Mouse (Mus musculus): ENCODE results near the gene Ppp2r1b.

Gene Ppp2r1b

GRCm38 (mm10) chr9:50865803-50866202, 20.7 kb downstream of the Ppp2r1b start:
- peak; percentile 71 for DNase-seq (ENCODE audit: low read depth)

- DNase-seq (ENCODE audit: low read depth) = no peak
These were observed 21.9 kb downstream of the Ppp2r1b start for GRCm38 (mm10) chr9:50867015-50867414.

- no peak for DNase-seq (ENCODE audit: low read depth)
These were observed 23.1 kb downstream of the Ppp2r1b start for GRCm38 (mm10) chr9:50868182-50868581.

GRCm38 (mm10) chr9:50873210-50873609, 28.1 kb downstream of the Ppp2r1b start:
- no peak for DNase-seq (ENCODE audit: low read depth)

GRCm38 (mm10) chr9:50874031-50874430, 28.9 kb downstream of the Ppp2r1b start:
- no peak for DNase-seq (ENCODE audit: low read depth)

- no peak for DNase-seq (ENCODE audit: low read depth)
These were observed 30.4 kb downstream of the Ppp2r1b start for GRCm38 (mm10) chr9:50875470-50875869.

GRCm38 (mm10) chr9:50876287-50876686, 31.2 kb downstream of the Ppp2r1b start:
- DNase-seq (ENCODE audit: low read depth) = no peak

GRCm38 (mm10) chr9:50877431-50877830, 32.3 kb downstream of the Ppp2r1b start:
- no peak for DNase-seq (ENCODE audit: low read depth)

GRCm38 (mm10) chr9:50882183-50882582, 37.1 kb downstream of the Ppp2r1b start:
- no peak for DNase-seq (ENCODE audit: low read depth)

- no peak for DNase-seq (ENCODE audit: low read depth)
These were observed 39.0 kb downstream of the Ppp2r1b start for GRCm38 (mm10) chr9:50884093-50884492.

- DNase-seq (ENCODE audit: low read depth) = no peak
These were observed 39.9 kb downstream of the Ppp2r1b start for GRCm38 (mm10) chr9:50884741-50885599.

GRCm38 (mm10) chr9:50885600-50885987, 40.5 kb downstream of the Ppp2r1b start:
- no peak for DNase-seq (ENCODE audit: low read depth)

GRCm38 (mm10) chr9:50886870-50887269, 41.8 kb downstream of the Ppp2r1b start:
- no peak for DNase-seq (ENCODE audit: low read depth)

- DNase-seq (ENCODE audit: low read depth) = no peak
These were observed 42.2 kb downstream of the Ppp2r1b start for GRCm38 (mm10) chr9:50887351-50887750.

GRCm38 (mm10) chr9:50889211-50889610, 44.1 kb downstream of the Ppp2r1b start:
- no peak for DNase-seq (ENCODE audit: low read depth)

GRCm38 (mm10) chr9:50889964-50890363, 44.9 kb downstream of the Ppp2r1b start:
- no peak for DNase-seq (ENCODE audit: low read depth)

GRCm38 (mm10) chr9:50890494-50891090, 45.5 kb downstream of the Ppp2r1b start:
- peak; percentile 24 for DNase-seq (ENCODE audit: low read depth)

- no peak for DNase-seq (ENCODE audit: low read depth)
These were observed 48.6 kb downstream of the Ppp2r1b start for GRCm38 (mm10) chr9:50893665-50894064.

- DNase-seq (ENCODE audit: low read depth) = peak; percentile 66
These were observed 55.2 kb downstream of the Ppp2r1b start for GRCm38 (mm10) chr9:50900026-50900920.

- DNase-seq (ENCODE audit: low read depth) = peak; percentile 38
These were observed 59.2 kb downstream of the Ppp2r1b start for GRCm38 (mm10) chr9:50904196-50904847.

GRCm38 (mm10) chr9:50905321-50905720, 60.2 kb downstream of the Ppp2r1b start:
- peak; percentile 32 for DNase-seq (ENCODE audit: low read depth)
